9 mouse cellular contexts compared by ENCODE assay signal in genomic region chr9:101002053-101002452, GRCm38 (mm10). TPM values are rescaled to one million over a fixed set of nuclear protein-coding genes. Genes with fewer than 3 reads are reported as not detected.
A peak's percentile ranks its signal among the peaks of the same experiment; 100 is the strongest.
DNase-seq lines count a peak whose midpoint lies in the region; ATAC-seq and TF ChIP-seq lines count a peak whose summit lies in the region.
"Had no signal": no experiment of that assay in that cellular context is flagged by ENCODE, and none has a peak within 500 bp of the region (broad histone marks: within the 10 kb centered on the region; RNA-seq: fewer than 3 reads in every experiment).

No protein-coding gene starts in this region.

- WGBS in embryonic facial prominence, embryonic 11.5 days, result 95% methylated on average over 4 of the region's 4 CpGs
- WGBS in embryonic facial prominence, embryonic 10.5 days, result 90% methylated on average over 4 of the region's 4 CpGs
- WGBS in lung, embryonic 14.5 days, result 93% methylated on average over 4 of the region's 4 CpGs
- WGBS in heart, embryonic 10.5 days, result 91% methylated on average over 4 of the region's 4 CpGs
- 93% methylated on average over 4 of the region's 4 CpGs for WGBS in forebrain, embryonic 15.5 days

- H3K36me3 ChIP-seq in embryonic facial prominence, embryonic 11.5 days (replicated peaks; ENCODE audit: control insufficient read depth, insufficient read depth, low read depth, low read length), result no peaks in the 10 kb centered on the region
- H3K36me3 ChIP-seq in embryonic facial prominence, embryonic 10.5 days (replicated peaks), result peaks cover 24% of the 10 kb centered on the region
- 0 out of 2 replicates have a peak, but pooled peaks cover 3% of the 10 kb centered on the region for H3K36me3 ChIP-seq in lung, embryonic 14.5 days (ENCODE audit: insufficient read depth)
- H3K36me3 ChIP-seq in heart, embryonic 10.5 days, result peaks cover 37% of the 10 kb centered on the region
- peaks cover 4% of the 10 kb centered on the region for H3K36me3 ChIP-seq in forebrain, embryonic 15.5 days

- no peak for ATAC-seq in embryonic facial prominence, embryonic 11.5 days (replicated peaks; ENCODE audit: insufficient number of reproducible peaks, low FRiP score, low TSS enrichment, low read depth)
- ATAC-seq in lung, embryonic 14.5 days (ENCODE audit: insufficient read depth), result no peak
- ATAC-seq in forebrain, embryonic 15.5 days (replicated peaks), result no peak

- no peak overlapping the region for H3K4me3 ChIP-seq in embryonic facial prominence, embryonic 11.5 days (ENCODE audit: low read depth, low read length)
- H3K4me3 ChIP-seq in embryonic facial prominence, embryonic 10.5 days, result no peak overlapping the region
- no peak overlapping the region for H3K4me3 ChIP-seq in lung, embryonic 14.5 days (ENCODE audit: low read depth, low read length)
- no peak overlapping the region for H3K4me3 ChIP-seq in heart, embryonic 10.5 days
- no peak overlapping the region for H3K4me3 ChIP-seq in forebrain, embryonic 15.5 days

- no peaks in the 10 kb centered on the region for H3K27me3 ChIP-seq in embryonic facial prominence, embryonic 11.5 days (ENCODE audit: control insufficient read depth, insufficient read depth, low read length)
- H3K27me3 ChIP-seq in embryonic facial prominence, embryonic 10.5 days (replicated peaks; ENCODE audit: low read depth, poor library complexity, severe bottlenecking), result no peaks in the 10 kb centered on the region
- no peaks in the 10 kb centered on the region for H3K27me3 ChIP-seq in lung, embryonic 14.5 days (ENCODE audit: insufficient read depth, low read length)
- no peaks in the 10 kb centered on the region for H3K27me3 ChIP-seq in heart, embryonic 10.5 days (ENCODE audit: insufficient read depth, poor library complexity, severe bottlenecking)
- no peaks in the 10 kb centered on the region for H3K27me3 ChIP-seq in forebrain, embryonic 15.5 days

- H3K9me3 ChIP-seq in embryonic facial prominence, embryonic 11.5 days (replicated peaks; ENCODE audit: control insufficient read depth, low read length), result no peaks in the 10 kb centered on the region
- peaks cover 11% of the 10 kb centered on the region; the same call in 1 of the 2 replicates for H3K9me3 ChIP-seq in embryonic facial prominence, embryonic 10.5 days
- no peaks in the 10 kb centered on the region for H3K9me3 ChIP-seq in lung, embryonic 14.5 days (ENCODE audit: low read depth, low read length)
- peaks cover 3% of the 10 kb centered on the region; the same call in 1 of the 2 replicates for H3K9me3 ChIP-seq in heart, embryonic 10.5 days
- no peaks in the 10 kb centered on the region for H3K9me3 ChIP-seq in forebrain, embryonic 15.5 days

- no peaks in the 10 kb centered on the region for H3K4me1 ChIP-seq in embryonic facial prominence, embryonic 11.5 days (ENCODE audit: control insufficient read depth, insufficient read depth, low read length)
- no peaks in the 10 kb centered on the region for H3K4me1 ChIP-seq in embryonic facial prominence, embryonic 10.5 days
- no peaks in the 10 kb centered on the region for H3K4me1 ChIP-seq in lung, embryonic 14.5 days (ENCODE audit: insufficient read depth)
- no peaks in the 10 kb centered on the region for H3K4me1 ChIP-seq in heart, embryonic 10.5 days
- no peaks in the 10 kb centered on the region for H3K4me1 ChIP-seq in forebrain, embryonic 15.5 days

- no peak overlapping the region for H3K27ac ChIP-seq in embryonic facial prominence, embryonic 11.5 days (replicated peaks; ENCODE audit: low read depth, low read length)
- H3K27ac ChIP-seq in embryonic facial prominence, embryonic 10.5 days (replicated peaks), result no peak overlapping the region
- H3K27ac ChIP-seq in lung, embryonic 14.5 days (ENCODE audit: low read depth), result no peak overlapping the region
- H3K27ac ChIP-seq in heart, embryonic 10.5 days, result no peak overlapping the region
- H3K27ac ChIP-seq in forebrain, embryonic 15.5 days (replicated peaks), result no peak overlapping the region
- H3K27ac ChIP-seq: macrophage had no signal

- no peak overlapping the region for H3K4me2 ChIP-seq in embryonic facial prominence, embryonic 11.5 days (ENCODE audit: low read depth, low read length)
- H3K4me2 ChIP-seq in lung, embryonic 14.5 days, result no peak overlapping the region
- no peak overlapping the region for H3K4me2 ChIP-seq in forebrain, embryonic 15.5 days (replicated peaks)

- peak; percentile 15 for DNase-seq in embryonic facial prominence, embryonic 11.5 days (ENCODE audit: low spot score)
- DNase-seq in embryonic facial prominence, embryonic 10.5 days (ENCODE audit: low spot score), result no peak
- DNase-seq in lung, embryonic 14.5 days, result peak; percentile 32
- DNase-seq in lung, postnatal 25 days (ENCODE audit: low spot score), result no peak
- peak; percentile 36 for DNase-seq in c-Kit-negative CD71-positive TER-119-positive erythroid progenitor cells, embryonic 14.5 days (ENCODE audit: low read depth, low spot score)
- peak; percentile 27 for DNase-seq in thymus, postnatal 0 days (ENCODE audit: low spot score)
- no peak for DNase-seq in heart, embryonic 10.5 days (ENCODE audit: low spot score)

- peak; percentile 60 for TF ChIP-seq CTCF in lung, embryonic 14.5 days (IDR thresholded peaks at IDR 0.05; ENCODE audit: low read depth)

- no peak overlapping the region for H3K9ac ChIP-seq in embryonic facial prominence, embryonic 11.5 days (replicated peaks; ENCODE audit: low read length)
- H3K9ac ChIP-seq in lung, embryonic 14.5 days, result no peak overlapping the region
- H3K9ac ChIP-seq in forebrain, embryonic 15.5 days (replicated peaks), result no peak overlapping the region

RNA-seq across cellular contexts. Expression of gene Pccb, which starts 32.6 kb away (rescaled TPM):
- 14.7 and 14.9 TPM in 2 replicates for polyA plus RNA-seq in embryonic facial prominence, embryonic 11.5 days (2014; fragmentation: Nextera tagmentation; extraction: Ambion mirVana)
- polyA plus RNA-seq in embryonic facial prominence, embryonic 10.5 days (2016; fragmentation: Nextera tagmentation; extraction: Ambion mirVana), result 13.2 and 14.4 TPM in 2 replicates
- polyA plus RNA-seq in lung, embryonic 14.5 days (2014; fragmentation: Nextera tagmentation; extraction: Ambion mirVana), result 22.3 and 22.4 TPM in 2 replicates
- polyA plus RNA-seq in thymus, postnatal 0 days (2015; fragmentation: Nextera tagmentation; extraction: Ambion mirVana), result 13.4 and 13.9 TPM in 2 replicates
- polyA plus RNA-seq in heart, embryonic 10.5 days (2016; fragmentation: Nextera tagmentation; extraction: Ambion mirVana), result 15.7 and 19.0 TPM in 2 replicates
- 21.7 and 22.7 TPM in 2 replicates for polyA plus RNA-seq in forebrain, embryonic 15.5 days (2015; fragmentation: Nextera tagmentation; extraction: Ambion mirVana)

Comparison
In these comparisons a context has a peak if more than half of its experiments do, and no peak if none do; other contexts are left out.
1. DNase-seq: peak in embryonic facial prominence, embryonic 11.5 days (single experiment), lung, embryonic 14.5 days (single experiment), c-Kit-negative CD71-positive TER-119-positive erythroid progenitor cells, embryonic 14.5 days (single experiment) and thymus, postnatal 0 days (single experiment); none in embryonic facial prominence, embryonic 10.5 days (single experiment), lung, postnatal 25 days (single experiment) and heart, embryonic 10.5 days (single experiment).